Mouse (Mus musculus): ENCODE measurements around the gene Ptpra. TPM values are rescaled to one million over a fixed set of nuclear protein-coding genes. Genes with fewer than 3 reads are reported as not detected.

The Ptpra gene
- total and polyA plus RNA-seq, 3 experiments = 38.5 to 73.3 (median 40.4) TPM

DNA sequence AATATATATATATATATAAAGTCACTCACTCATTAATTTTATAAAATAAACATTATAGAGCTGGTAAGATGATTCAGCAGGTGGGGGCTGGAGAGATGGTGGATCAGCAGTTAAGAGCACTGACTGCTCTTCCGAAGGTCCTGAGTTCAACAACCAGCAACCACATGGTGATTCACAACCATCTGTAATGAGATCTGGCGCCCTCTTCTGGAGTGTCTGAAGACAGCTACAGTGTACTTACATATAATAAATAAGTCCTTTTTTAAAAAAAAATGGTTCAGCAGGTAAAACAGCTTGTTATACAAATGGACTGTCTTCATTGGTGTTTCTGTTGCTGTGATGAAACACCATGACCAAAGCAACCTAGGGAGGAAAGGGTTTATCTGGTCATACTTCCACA lies 107.9 kb downstream of the Ptpra start:
- TF ChIP-seq CHD2 (IDR thresholded peaks at IDR 0.05; ENCODE audit: low read length) (no peak), RCOR1 (conservative IDR thresholded peaks at IDR 0.05; ENCODE audit: low read depth, low read length) (no peak), ETS1 (conservative IDR thresholded peaks at IDR 0.05; ENCODE audit: low read depth, low read length) (no peak), GABPA (IDR thresholded peaks at IDR 0.05; ENCODE audit: insufficient replicate concordance, low read depth, low read length) (no peak), SMC3 (IDR thresholded peaks at IDR 0.05; ENCODE audit: low read depth, low read length) (peak; percentile 31), CHD1 (IDR thresholded peaks at IDR 0.05; ENCODE audit: low read depth, low read length) (no peak), MAX (IDR thresholded peaks at IDR 0.05; ENCODE audit: low read length) (no peak), TBP (conservative IDR thresholded peaks at IDR 0.05; ENCODE audit: low read depth, low read length) (no peak), ZC3H11A (IDR thresholded peaks at IDR 0.05; ENCODE audit: low read depth, low read length) (no peak), ZMIZ1 (IDR thresholded peaks at IDR 0.05; ENCODE audit: low read depth, low read length) (no peak), MXI1 (IDR thresholded peaks at IDR 0.05; ENCODE audit: low read depth, low read length) (no peak), NRF1 (IDR thresholded peaks at IDR 0.05; ENCODE audit: low read depth, low read length) (no peak), MYC (IDR thresholded peaks at IDR 0.05; ENCODE audit: low read depth, low read length) (0 out of 2 replicates have a peak, but pooled peaks have one; percentile 66), JUN (IDR thresholded peaks at IDR 0.05; ENCODE audit: insufficient read depth, low read depth, low read length) (no peak), POLR2A (IDR thresholded peaks at IDR 0.05; ENCODE audit: low read depth, low read length) (no peak), SIN3A (IDR thresholded peaks at IDR 0.05; ENCODE audit: low read length) (no peak), CTCF (conservative IDR thresholded peaks at IDR 0.05 in 1 of 2, IDR thresholded peaks at IDR 0.05 in 1 of 2; ENCODE audit: low read depth in 2 of 2, low read length in 2 of 2) (peak in 1 of 2 experiments; percentile 48; a peak in 2 of 4 replicates), MAZ (IDR thresholded peaks at IDR 0.05; ENCODE audit: low read depth, low read length) (no peak), HCFC1 (IDR thresholded peaks at IDR 0.05; ENCODE audit: low read depth, low read length) (no peak), JUND (conservative IDR thresholded peaks at IDR 0.05; ENCODE audit: low read depth, low read length) (no peak), NELFE (IDR thresholded peaks at IDR 0.05; ENCODE audit: low read depth, low read length) (no peak), RAD21 (IDR thresholded peaks at IDR 0.05; ENCODE audit: low read depth, low read length) (peak; percentile 42), KAT2A (IDR thresholded peaks at IDR 0.05; ENCODE audit: insufficient replicate concordance, low read length) (no peak), BHLHE40 (IDR thresholded peaks at IDR 0.05; ENCODE audit: low read depth, low read length) (no peak), USF1 (IDR thresholded peaks at IDR 0.05; ENCODE audit: low read depth, low read length) (no peak), ZNF384 (IDR thresholded peaks at IDR 0.05; ENCODE audit: low read depth, low read length) (0 out of 2 replicates have a peak, but pooled peaks have one; percentile 34), IRF4 (IDR thresholded peaks at IDR 0.05; ENCODE audit: low read depth, low read length) (no peak)
- Histone ChIP-seq H3K9ac (ENCODE audit: insufficient read depth, low read depth) (no peak overlapping the region), H3K4me1 (ENCODE audit: control insufficient read depth in 1 of 2, insufficient read depth in 2 of 2) (peaks cover 0 to 21% of the 10 kb centered on the region in 2 experiments; a peak in 2 of 4 replicates), H3K9me3 (replicated peaks; ENCODE audit: low read length) (no peaks in the 10 kb centered on the region), H3K27me3 (replicated peaks) (no peaks in the 10 kb centered on the region), H3K79me2 (replicated peaks; ENCODE audit: control insufficient read depth, extremely low read depth, insufficient read depth, poor library complexity, severe bottlenecking) (no peaks in the 10 kb centered on the region), H3K27ac (ENCODE audit: insufficient read depth, low read depth) (no peak overlapping the region), H3K4me3 (replicated peaks in 1 of 3; ENCODE audit: low read depth in 2 of 3, low read length in 2 of 3, poor library complexity in 1 of 3) (no peak overlapping the region), H3K36me3 (replicated peaks in 1 of 2; ENCODE audit: control insufficient read depth in 1 of 2, insufficient read depth in 1 of 2, low read length in 1 of 2) (peaks cover 15 to 60% of the 10 kb centered on the region in 2 experiments), H3K4me2 (ENCODE audit: insufficient read depth, low read depth, poor library complexity, severe bottlenecking) (no peak overlapping the region)
- dilution Hi-C loops (cut with MboI; ENCODE audit: extremely low pct_ligation_motif_present, extremely low pct_unique_long_range_greater_than_20kb, low sequenced_read_pairs) = no loop called here
- DNase-seq (ENCODE audit: extremely low read depth) = peak; percentile 11
- in situ Hi-C loops (cut with MboI; ENCODE audit: low pct_ligation_motif_present, low pct_unique_long_range_greater_than_20kb, low sequenced_read_pairs) = loop anchor here (10.0 to 25.0 kb wide), 2 partner anchors 113 to 271 kb away; partner anchors contain the start of genes Ebf4 and Idh3b

Data from CH12.LX (cell line).